Mouse (Mus musculus) myocyte (in vitro differentiated cells): ENCODE measurements around the gene Atg4b.

Experiments
- CEBPB ChIP-seq: IDR thresholded peaks from 2 replicates; pipeline ENCODE4 v1.6.1; 2011; ENCODE audit warnings: mild to moderate bottlenecking, moderate library complexity; ENCODE audit not compliant: poor library complexity, insufficient read depth, severe bottlenecking
- E2F4 ChIP-seq: IDR thresholded peaks from one replicate; pipeline ENCODE4 v1.6.1; 2011; ENCODE audit warnings: mild to moderate bottlenecking, control low read depth, moderate library complexity; ENCODE audit not compliant: insufficient read depth
- MAX ChIP-seq: IDR thresholded peaks from one replicate; pipeline ENCODE4 v1.6.1; 2011; ENCODE audit warnings: low read depth, mild to moderate bottlenecking, control low read depth
- MYOG ChIP-seq, 3 experiments: IDR thresholded peaks; one replicate each; pipeline ENCODE4 v1.6.1; 2011; ENCODE audit warnings: control low read depth in 2 of 3, low read depth in 2 of 3, mild to moderate bottlenecking in 2 of 3; ENCODE audit not compliant: insufficient read length in 2 of 3, control insufficient read depth in 1 of 3, insufficient read depth in 1 of 3
- POLR2A ChIP-seq: IDR thresholded peaks from one replicate; pipeline ENCODE4 v1.6.1; 2011; ENCODE audit warnings: low read depth, mild to moderate bottlenecking, control low read depth, moderate library complexity; ENCODE audit not compliant: insufficient read length
- REST ChIP-seq: IDR thresholded peaks from one replicate; pipeline ENCODE4 v1.6.1; 2011; ENCODE audit warnings: mild to moderate bottlenecking, control low read depth, moderate library complexity; ENCODE audit not compliant: insufficient read depth, insufficient read length
- TCF12 ChIP-seq: IDR thresholded peaks from one replicate; pipeline ENCODE4 v1.6.1; 2011; ENCODE audit warnings: mild to moderate bottlenecking, control low read depth; ENCODE audit not compliant: poor library complexity, insufficient read depth, severe bottlenecking
- TCF3 ChIP-seq: IDR thresholded peaks from one replicate; pipeline ENCODE4 v1.6.1; 2011; ENCODE audit warnings: low read depth, control low read depth; ENCODE audit not compliant: insufficient read length

- no peak for TF ChIP-seq MYOG (IDR thresholded peaks at IDR 0.05; ENCODE audit: control insufficient read depth in 1 of 3, insufficient read depth in 1 of 3, insufficient read length in 2 of 3, low read depth in 2 of 3)
- TF ChIP-seq REST = no peak
- TF ChIP-seq TCF12 = no peak
- TF ChIP-seq POLR2A = no peak
- TF ChIP-seq MAX = no peak
- no peak for TF ChIP-seq TCF3
- TF ChIP-seq E2F4 = no peak
- TF ChIP-seq CEBPB = no peak
Measured at GRCm38 (mm10) chr1:93703472-93704048, 47.7 kb upstream of the Atg4b start.
